Mouse (Mus musculus) erythroid progenitor cell, adult 5-6 weeks (primary cell): ENCODE measurements around the gene Arhgef1. TPM values are rescaled to one million over a fixed set of nuclear protein-coding genes. Genes with fewer than 3 reads are reported as not detected.
A peak's percentile ranks its signal among the peaks of the same experiment; 100 is the strongest.

Experiments
- ATAC-seq: replicated peaks from 2 replicates; pipeline ENCODE4 v1.8.0; 2016; ENCODE audit warnings: moderate number of reproducible peaks, mild to moderate bottlenecking, moderate TSS enrichment, inconsistent platforms; ENCODE audit not compliant: poor library complexity, low FRiP score, severe bottlenecking
- total RNA-seq, 2 experiments: library from RNA; stranded (forward) in 1 of 2; stranded (reverse) in 1 of 2; fragments of 150-400 nt in 1 of 2; fragments of 186-747, 209-891 nt in 1 of 2; gene quantifications; 2 replicates each; pipeline versions ENCODE4 v1.2.3 to v1.2.4; 2015 to 2017; ENCODE audit warnings: low replicate concordance in 2 of 2

The Arhgef1 gene
- total RNA-seq, 2 experiments from 2014 or later: 35.8 to 59.1 TPM

GRCm38 (mm10) chr7:24930475-24930874 lies 27.8 kb downstream of the Arhgef1 start:
- ATAC-seq: no peak

- ATAC-seq: no peak
These were observed 28.9 kb downstream of the Arhgef1 start for GRCm38 (mm10) chr7:24931651-24932050.

GRCm38 (mm10) chr7:24943641-24944040 lies 40.9 kb downstream of the Arhgef1 start:
- ATAC-seq: no peak

- ATAC-seq: no peak
These were observed 41.7 kb downstream of the Arhgef1 start, which contains the start of gene Gm4881 for GRCm38 (mm10) chr7:24944257-24944950. Gene Gm4881, minus strand, starts transcription at chr7:24944494.

- ATAC-seq: no peak
These were observed 44.8 kb downstream of the Arhgef1 start for GRCm38 (mm10) chr7:24947316-24948048.

GRCm38 (mm10) chr7:24948774-24949173 lies 46.1 kb downstream of the Arhgef1 start:
- no peak for ATAC-seq

- 0 out of 2 replicates have a peak, but pooled peaks have one; percentile 55 for ATAC-seq
These were observed 47.4 kb downstream of the Arhgef1 start for GRCm38 (mm10) chr7:24949958-24950623.

- no peak for ATAC-seq
These were observed 51.3 kb downstream of the Arhgef1 start for GRCm38 (mm10) chr7:24953966-24954365.

- no peak for ATAC-seq
These were observed 51.7 kb downstream of the Arhgef1 start for GRCm38 (mm10) chr7:24954450-24954849.

GRCm38 (mm10) chr7:24955226-24955625 lies 52.5 kb downstream of the Arhgef1 start:
- ATAC-seq: no peak

GRCm38 (mm10) chr7:24964288-24964687 lies 61.6 kb downstream of the Arhgef1 start:
- ATAC-seq: no peak

GRCm38 (mm10) chr7:24964897-24965535 lies 62.3 kb downstream of the Arhgef1 start:
- no peak for ATAC-seq

- no peak for ATAC-seq
These were observed 65.3 kb downstream of the Arhgef1 start for GRCm38 (mm10) chr7:24967966-24968365.

- no peak for ATAC-seq
These were observed 65.8 kb downstream of the Arhgef1 start for GRCm38 (mm10) chr7:24968463-24968862.

GRCm38 (mm10) chr7:24969805-24970204 lies 67.1 kb downstream of the Arhgef1 start:
- no peak for ATAC-seq

GRCm38 (mm10) chr7:24970341-24970740 lies 67.6 kb downstream of the Arhgef1 start:
- ATAC-seq: no peak

- peak; percentile 36 for ATAC-seq
These were observed 68.7 kb downstream of the Arhgef1 start for GRCm38 (mm10) chr7:24971261-24971971.

GRCm38 (mm10) chr7:24971972-24972893 lies 69.5 kb downstream of the Arhgef1 start, which contains the start of gene Rabac1:
Gene Rabac1, minus strand, starts transcription at chr7:24972754.
- ATAC-seq: peak; percentile 92
